Mouse (Mus musculus) right cerebral cortex, postnatal 10 days (tissue): Measurements from ENCODE around the gene Depdc7.

Source experiments
- DNase-seq, 2 experiments: peaks; one replicate each; pipeline ENCODE4 v3.0.0; 2021; ENCODE audit warnings: low spot score in 2 of 2

Gene Depdc7

GRCm38 (mm10) chr2:104716279-104716678 lies 26.4 kb downstream of the Depdc7 start, which contains the start of gene Pin1rt1:
Pin1rt1 (minus strand) TSS chr2:104716379.
- no peak for DNase-seq

GRCm38 (mm10) chr2:104714254-104714691 lies 28.4 kb downstream of the Depdc7 start:
- no peak for DNase-seq

- no peak for DNase-seq
These were observed 30.2 kb downstream of the Depdc7 start for GRCm38 (mm10) chr2:104712486-104712809.

- peak; percentile 76 to 81 for DNase-seq
These were observed 30.8 kb downstream of the Depdc7 start, which contains the start of gene Tcp11l1 for GRCm38 (mm10) chr2:104711585-104712485. Tcp11l1 (minus strand) TSS chr2:104712169.

- no peak for DNase-seq
These were observed 31.9 kb downstream of the Depdc7 start for GRCm38 (mm10) chr2:104710670-104711370.

GRCm38 (mm10) chr2:104709786-104710337 lies 32.8 kb downstream of the Depdc7 start:
- no peak for DNase-seq

GRCm38 (mm10) chr2:104704355-104704754 lies 38.3 kb downstream of the Depdc7 start:
- no peak for DNase-seq

- DNase-seq: no peak
These were observed 39.5 kb downstream of the Depdc7 start for GRCm38 (mm10) chr2:104703158-104703557.

GRCm38 (mm10) chr2:104699659-104700058 lies 43.0 kb downstream of the Depdc7 start:
- DNase-seq: no peak

- DNase-seq: no peak
These were observed 50.1 kb downstream of the Depdc7 start for GRCm38 (mm10) chr2:104692551-104692950.

GRCm38 (mm10) chr2:104690720-104691119 lies 52.0 kb downstream of the Depdc7 start:
- no peak for DNase-seq

GRCm38 (mm10) chr2:104688724-104689123 lies 54.0 kb downstream of the Depdc7 start:
- no peak for DNase-seq

GRCm38 (mm10) chr2:104688321-104688720 lies 54.4 kb downstream of the Depdc7 start:
- DNase-seq: no peak

GRCm38 (mm10) chr2:104687261-104687660 lies 55.4 kb downstream of the Depdc7 start:
- DNase-seq: no peak

GRCm38 (mm10) chr2:104685418-104685817 lies 57.3 kb downstream of the Depdc7 start:
- DNase-seq: peak; percentile 86 to 90

- no peak for DNase-seq
These were observed 57.9 kb downstream of the Depdc7 start for GRCm38 (mm10) chr2:104684771-104685170.

GRCm38 (mm10) chr2:104677326-104677725 lies 65.4 kb downstream of the Depdc7 start:
- no peak for DNase-seq
